Comparison of ENCODE assay signal across 11 mouse cellular contexts in the genomic region with DNA sequence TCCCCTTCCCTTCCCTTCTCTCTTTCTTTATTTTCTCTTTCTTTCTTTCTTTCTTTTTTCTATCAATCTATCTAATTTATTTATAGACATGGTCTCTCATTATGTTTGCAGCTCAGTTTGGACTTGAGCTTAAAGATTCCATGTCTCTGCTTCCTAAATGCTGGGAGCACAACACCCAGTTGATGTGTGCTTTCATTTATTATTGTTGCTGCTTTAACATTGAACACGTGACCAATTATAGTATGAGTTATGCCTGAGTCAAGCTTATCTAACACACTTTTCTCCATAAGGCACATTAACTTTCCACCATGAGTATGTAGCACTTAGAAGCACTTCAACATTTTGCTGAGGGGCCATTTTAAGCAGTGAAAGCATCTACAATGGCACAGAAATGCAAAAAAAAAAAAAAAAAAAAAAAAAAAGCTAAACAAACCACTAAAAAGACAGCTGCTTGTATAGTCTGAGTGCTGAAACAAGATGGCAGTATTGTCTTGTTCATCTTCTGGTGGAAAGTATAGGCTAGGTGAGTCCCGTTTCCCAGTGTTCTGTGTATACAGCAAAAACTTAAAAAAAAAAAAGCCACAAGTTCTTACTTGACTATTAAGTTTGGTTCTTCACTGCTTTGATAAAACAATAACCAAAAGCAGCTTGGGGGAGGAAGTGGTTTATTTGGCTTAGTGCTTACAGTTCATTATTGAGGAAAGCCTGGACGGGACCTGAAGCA. TPM values are rescaled to one million over a fixed set of nuclear protein-coding genes. Genes with fewer than 3 reads are reported as not detected.
DNase-seq lines count a peak whose midpoint lies in the region; ATAC-seq and TF ChIP-seq lines count a peak whose summit lies in the region.
"Had no signal": no experiment of that assay in that cellular context is flagged by ENCODE, and none has a peak within 500 bp of the region (broad histone marks: within the 10 kb centered on the region; RNA-seq: fewer than 3 reads in every experiment).

No protein-coding gene starts in this region.

- no peak overlapping the region for H3K4me3 ChIP-seq in heart, postnatal 0 days (ENCODE audit: low read depth, low read length)
- no peak overlapping the region for H3K4me3 ChIP-seq in heart, embryonic 12.5 days

- H3K9me3 ChIP-seq in heart, postnatal 0 days (replicated peaks; ENCODE audit: control insufficient read depth, low read length), result no peaks in the 10 kb centered on the region
- H3K9me3 ChIP-seq in heart, embryonic 12.5 days (replicated peaks), result no peaks in the 10 kb centered on the region

- H3K9ac ChIP-seq in heart, postnatal 0 days (replicated peaks; ENCODE audit: low read depth, low read length), result no peak overlapping the region
- H3K9ac ChIP-seq in heart, embryonic 12.5 days, result no peak overlapping the region

- no peak for ATAC-seq in heart, postnatal 0 days (ENCODE audit: insufficient read depth, low read depth)
- ATAC-seq in inflammation-experienced regulatory T-cells, adult 6 months, result peak; percentile 64
- ATAC-seq in heart, embryonic 12.5 days (ENCODE audit: insufficient number of reproducible peaks, low FRiP score), result no peak

- H3K36me3 ChIP-seq in heart, postnatal 0 days (replicated peaks; ENCODE audit: control insufficient read depth, insufficient read depth, low read length), result 0 out of 2 replicates have a peak, but pooled peaks cover 12% of the 10 kb centered on the region
- peaks cover 6% of the 10 kb centered on the region; the same call in 1 of the 2 replicates for H3K36me3 ChIP-seq in heart, embryonic 12.5 days

- peak; percentile 23; the same call in 1 of the 2 replicates for TF ChIP-seq CTCF in heart, postnatal 0 days (IDR thresholded peaks at IDR 0.05; ENCODE audit: low read depth)

- no peak for DNase-seq in heart, postnatal 0 days (ENCODE audit: low spot score)
- DNase-seq in heart, adult 11 months, result no peak
- DNase-seq in 3T3-L1 (ENCODE audit: low read depth, low spot score) (peak; percentile 34), MEL-GATA-1-ER (ENCODE audit: extremely low read depth, low read depth) (peak; percentile 41)
- no peak for DNase-seq in layer of hippocampus, adult 18-20 months (ENCODE audit: low spot score in 2 of 2)
- no peak for DNase-seq in left cerebral cortex, postnatal 4 days
- DNase-seq: gastrocnemius, postnatal 14 days; heart, postnatal 10 days; lung, postnatal 14 days had no signal

- no peak for TF ChIP-seq EP300 in heart, postnatal 0 days (IDR thresholded peaks at IDR 0.05; ENCODE audit: low read depth)

- no peak overlapping the region for H3K27ac ChIP-seq in heart, postnatal 0 days (ENCODE audit: low read depth)
- H3K27ac ChIP-seq in heart, embryonic 12.5 days (ENCODE audit: poor library complexity, severe bottlenecking), result no peak overlapping the region

- peaks cover 25% of the 10 kb centered on the region for H3K4me1 ChIP-seq in heart, postnatal 0 days (ENCODE audit: control insufficient read depth, insufficient read depth)
- H3K4me1 ChIP-seq in heart, embryonic 12.5 days (replicated peaks), result peaks cover 28% of the 10 kb centered on the region

- WGBS in heart, postnatal 0 days, result 67% methylated on average over 3 of the region's 3 CpGs
- 83% methylated on average over 3 of the region's 3 CpGs for WGBS in heart, embryonic 12.5 days

- no peaks in the 10 kb centered on the region for H3K27me3 ChIP-seq in heart, postnatal 0 days (ENCODE audit: control insufficient read depth, insufficient read depth, low read length)
- H3K27me3 ChIP-seq in heart, embryonic 12.5 days (replicated peaks), result no peaks in the 10 kb centered on the region

- no peak overlapping the region for H3K4me2 ChIP-seq in heart, postnatal 0 days (ENCODE audit: low read depth, low read length)
- no peak overlapping the region for H3K4me2 ChIP-seq in heart, embryonic 12.5 days

- intact Hi-C loops in left cerebral cortex, postnatal 4 days (cut with DNase I), result no loop called here

RNA-seq across cellular contexts. Expression of a gene that starts 41.3 kb away (rescaled TPM):
- 71.9 and 84.9 TPM in 2 replicates for total RNA-seq in heart, postnatal 0 days (2014; rRNA removed; ENCODE audit: low replicate concordance)
- 13.3 and 14.8 TPM in 2 replicates for polyA plus RNA-seq in heart, postnatal 0 days (2015; fragmentation: Nextera tagmentation; extraction: Ambion mirVana)
- 1 to 10 TPM; 2.4 to 4.5 (median 4.1) TPM for polyA plus RNA-seq in inflammation-experienced regulatory T-cells, adult 6 months (2017; shearing (Covaris generic))
- 100 to 1,000 TPM; 202 to 215 TPM for total RNA-seq in layer of hippocampus, adult 18-20 months (2021)
- total RNA-seq in left cerebral cortex, postnatal 4 days (2021), result 100 to 1,000 TPM; 120 to 125 TPM
- polyA plus RNA-seq in heart, embryonic 12.5 days (2016; fragmentation: Nextera tagmentation; extraction: Ambion mirVana), result 23.5 and 27.7 TPM in 2 replicates

Comparison
In these comparisons a context has a peak if more than half of its experiments do, and no peak if none do; other contexts are left out.
1. DNase-seq: peak in 3T3-L1 (single experiment) and MEL-GATA-1-ER (single experiment); none in heart, postnatal 0 days (single experiment), heart, adult 11 months (single experiment), layer of hippocampus, adult 18-20 months (0 of 2) and left cerebral cortex, postnatal 4 days (single experiment).